Mouse (Mus musculus) lung, postnatal 4 days (tissue): ENCODE results near the gene A3galt2.

Experiments used
- DNase-seq, 2 experiments: peaks; one replicate each; pipeline ENCODE4 v3.0.0; 2021

A3galt2 gene

DNA sequence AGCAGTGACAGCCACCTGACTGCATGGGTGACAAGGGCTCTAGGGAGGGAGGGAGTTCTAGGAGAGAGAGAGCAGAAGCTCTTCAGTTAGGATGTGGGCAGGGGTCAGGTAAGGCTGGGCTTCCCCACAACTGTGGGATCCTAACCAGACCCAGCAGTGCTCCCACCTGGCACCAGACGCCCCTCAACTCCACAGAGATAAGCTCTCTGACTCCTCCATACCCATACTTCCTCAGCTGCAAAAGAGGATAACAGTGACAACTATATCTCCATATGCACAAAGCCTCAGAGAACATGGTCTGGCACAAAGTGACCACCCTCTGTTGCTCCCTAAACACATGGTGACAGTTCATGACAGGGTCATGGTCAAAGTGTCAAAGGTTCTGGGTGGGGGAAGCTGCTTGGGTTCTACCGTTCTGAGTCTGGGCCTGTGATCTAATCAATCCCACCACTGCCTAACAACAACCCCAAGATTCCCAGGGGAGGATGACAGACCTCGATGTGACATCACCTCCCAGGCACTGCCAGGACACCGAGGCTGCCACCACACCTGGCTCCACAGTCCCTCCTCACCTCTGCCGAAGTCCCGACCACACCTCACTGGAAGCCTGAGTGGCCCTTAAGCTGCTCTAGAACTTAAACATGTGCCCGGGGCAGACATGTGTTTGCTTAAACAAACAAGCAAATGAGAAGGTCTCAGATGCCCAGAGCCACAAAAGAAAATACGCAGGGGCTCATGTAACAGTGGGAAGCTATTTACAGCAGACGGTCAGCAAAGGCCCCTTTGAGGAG, 46.7 kb downstream of the A3galt2 start:
- peak; percentile 39 to 65 for DNase-seq

DNA sequence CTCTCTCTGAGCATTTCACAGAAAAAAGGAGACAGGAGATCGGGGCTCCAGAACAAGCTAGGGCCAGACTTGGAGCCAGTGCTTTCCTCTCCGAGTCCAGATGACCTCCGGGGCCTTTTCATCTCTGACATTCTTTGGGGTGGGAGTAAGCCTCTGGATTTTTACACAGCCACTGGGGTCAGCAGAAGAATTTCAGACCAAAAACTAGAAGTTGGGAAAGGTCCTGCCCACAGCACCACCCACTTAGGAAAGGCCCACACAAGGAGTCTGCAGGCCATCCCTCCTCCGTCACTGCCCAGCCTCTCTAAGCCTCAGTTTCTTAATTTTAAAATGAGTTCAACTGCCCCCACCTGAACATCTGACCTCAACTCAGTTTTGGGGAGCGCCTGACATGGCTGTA, 48.4 kb downstream of the A3galt2 start:
- no peak for DNase-seq

GRCm38 (mm10) chr4:128804426-128805149, 49.4 kb downstream of the A3galt2 start:
- peak; percentile 49 to 58 for DNase-seq

- peak; percentile 56 to 59 for DNase-seq
Observed at GRCm38 (mm10) chr4:128805150-128806042, 50.2 kb downstream of the A3galt2 start.

DNA sequence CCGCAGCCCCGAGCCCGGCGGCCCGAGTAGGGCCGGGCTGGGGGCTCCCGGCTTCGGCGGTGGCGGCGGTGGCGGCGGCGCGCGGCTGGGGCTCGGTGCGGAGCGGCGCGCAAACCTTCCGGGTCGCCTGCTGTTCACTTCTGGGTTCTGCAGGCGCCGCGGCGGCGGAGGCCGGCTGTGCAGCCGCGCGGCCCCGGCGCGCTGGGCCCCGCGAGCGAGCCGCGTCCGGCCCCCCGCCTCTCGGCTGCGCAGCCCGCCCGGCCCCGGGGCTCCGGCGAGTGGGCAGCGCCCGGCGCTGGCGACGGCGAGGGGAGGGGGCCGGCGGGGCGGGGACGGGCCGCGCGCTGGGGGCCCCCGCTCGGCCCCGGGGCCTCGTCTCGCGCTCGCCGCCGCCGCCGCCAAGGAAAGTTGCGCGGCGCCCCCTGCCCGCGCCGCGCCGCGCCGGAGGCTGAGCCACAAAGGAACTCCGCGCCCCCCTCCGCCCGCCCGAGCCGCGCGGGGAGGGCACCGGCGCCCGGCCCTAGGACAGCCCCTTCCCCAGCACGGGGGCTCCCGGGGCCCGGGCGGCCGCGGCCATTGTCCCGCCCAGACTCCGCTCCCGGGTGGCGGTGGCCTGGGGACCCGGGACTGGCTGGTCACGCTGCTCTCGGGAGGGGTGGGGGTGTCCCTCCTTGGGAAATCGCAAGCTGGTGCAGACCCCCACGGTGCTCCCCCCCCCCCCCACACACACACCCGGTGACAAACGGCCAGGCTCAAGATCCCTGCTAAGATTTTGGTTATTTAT, 51.1 kb downstream of the A3galt2 start, which contains the start of gene Zfp362:
Gene Zfp362, minus strand, starts transcription at position 3 of the 784 bp plus-strand sequence.
- DNase-seq, result peak; percentile 69 to 81

DNA sequence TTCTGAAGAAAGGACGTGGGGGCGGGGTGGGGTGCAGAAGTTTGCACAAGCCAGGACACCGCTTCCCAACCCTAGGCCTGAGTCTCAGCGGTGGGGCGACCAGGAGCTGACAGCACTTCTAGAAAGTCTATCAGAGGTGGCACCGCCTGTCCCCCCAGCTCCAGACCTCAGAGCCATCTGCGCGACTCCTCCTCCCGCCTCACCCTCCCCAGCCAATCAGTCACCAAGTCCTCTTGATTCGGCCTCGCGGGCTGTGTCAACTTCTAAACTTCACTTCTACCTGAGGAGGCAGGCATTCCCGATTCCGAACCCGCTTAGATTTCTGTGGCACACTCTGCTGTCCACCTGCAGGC, 51.6 kb downstream of the A3galt2 start:
- DNase-seq, result peak; percentile 76 to 85

DNA sequence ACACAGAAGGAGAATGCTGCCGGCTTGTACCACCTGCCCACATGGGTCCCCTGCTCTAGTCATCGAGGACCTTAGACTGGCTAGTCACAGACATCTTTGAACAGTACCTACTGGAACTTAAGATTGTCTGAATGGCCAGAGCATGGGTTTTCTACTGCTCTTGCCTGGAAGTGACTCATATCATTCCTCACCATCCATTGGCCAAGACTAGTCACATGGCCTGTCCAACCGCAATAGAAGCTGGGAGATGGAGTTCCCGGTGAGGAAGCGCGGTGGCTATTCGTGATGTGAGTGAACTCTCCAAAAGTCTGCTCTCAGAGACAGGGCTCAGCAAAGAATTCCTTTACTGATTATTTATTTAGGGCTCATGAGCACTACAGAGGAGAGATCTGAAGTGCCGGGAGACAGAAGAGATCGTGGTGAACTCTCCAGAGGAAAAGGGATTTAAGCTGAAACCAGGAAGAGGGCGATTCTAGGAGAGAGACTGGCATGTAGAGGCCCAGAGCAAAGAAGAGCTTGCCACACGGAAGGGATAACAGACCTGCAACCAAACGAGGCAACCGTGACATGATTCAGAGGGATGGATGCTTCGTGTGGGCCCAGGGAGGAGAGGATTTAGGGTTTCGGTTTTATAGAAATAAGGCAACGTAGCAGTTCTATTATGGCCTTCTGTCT, 56.4 kb downstream of the A3galt2 start:
- DNase-seq, result peak; percentile 79 to 84

- no peak for DNase-seq
Observed at GRCm38 (mm10) chr4:128817011-128817410, 61.8 kb downstream of the A3galt2 start.
